Mouse (Mus musculus): ENCODE measurements around the gene Ciita. TPM values are rescaled to one million over a fixed set of nuclear protein-coding genes. Genes with fewer than 3 reads are reported as not detected.

Ciita gene
- total and polyA plus RNA-seq, 3 experiments: 39.1 to 69.6 (median 39.8) TPM

- TF ChIP-seq KAT2A (IDR thresholded peaks at IDR 0.05; ENCODE audit: insufficient replicate concordance, low read length) (no peak), TCF12 (IDR thresholded peaks at IDR 0.05; ENCODE audit: low read depth, low read length) (no peak), MXI1 (IDR thresholded peaks at IDR 0.05; ENCODE audit: low read depth, low read length) (no peak), MEF2A (IDR thresholded peaks at IDR 0.05; ENCODE audit: borderline replicate concordance, low read depth, low read length) (no peak)
Measured at GRCm38 (mm10) chr16:10571820-10572219, 92.0 kb downstream of the Ciita start (continued).

GRCm38 (mm10) chr16:10574936-10575335 is 95.1 kb downstream of the Ciita start:
- Histone ChIP-seq H3K9ac (ENCODE audit: insufficient read depth, low read depth) (no peak overlapping the region), H3K4me3 (replicated peaks in 1 of 3; ENCODE audit: low read depth in 2 of 3, low read length in 2 of 3, poor library complexity in 1 of 3) (no peak overlapping the region), H3K27ac (ENCODE audit: insufficient read depth, low read depth) (no peak overlapping the region), H3K4me1 (ENCODE audit: control insufficient read depth in 1 of 2, insufficient read depth in 2 of 2) (peaks cover 0 to under 1% of the 10 kb centered on the region in 2 experiments; a peak in 1 of 4 replicates), H3K27me3 (replicated peaks) (no peaks in the 10 kb centered on the region), H3K79me2 (replicated peaks; ENCODE audit: control insufficient read depth, extremely low read depth, insufficient read depth, poor library complexity, severe bottlenecking) (no peaks in the 10 kb centered on the region), H3K4me2 (ENCODE audit: insufficient read depth, low read depth, poor library complexity, severe bottlenecking) (no peak overlapping the region), H3K36me3 (replicated peaks in 1 of 2; ENCODE audit: control insufficient read depth in 1 of 2, insufficient read depth in 1 of 2, low read length in 1 of 2) (peaks cover 60 to 91% of the 10 kb centered on the region in 2 experiments), H3K9me3 (replicated peaks; ENCODE audit: low read length) (no peaks in the 10 kb centered on the region)
- in situ Hi-C loops (cut with MboI; ENCODE audit: low pct_ligation_motif_present, low pct_unique_long_range_greater_than_20kb, low sequenced_read_pairs) (loop anchor here (5.0 kb wide), 2 partner anchors 212 to 272 kb away; partner anchors contain the start of genes Socs1 and Tnp2), dilution Hi-C loops (cut with MboI; ENCODE audit: extremely low pct_ligation_motif_present, extremely low pct_unique_long_range_greater_than_20kb, low sequenced_read_pairs) (no loop called here)
- no peak for DNase-seq (ENCODE audit: extremely low read depth)
- TF ChIP-seq ZKSCAN1 (IDR thresholded peaks at IDR 0.05; ENCODE audit: borderline replicate concordance, low read depth, low read length) (no peak), MEF2A (IDR thresholded peaks at IDR 0.05; ENCODE audit: borderline replicate concordance, low read depth, low read length) (no peak), CHD2 (IDR thresholded peaks at IDR 0.05; ENCODE audit: low read length) (no peak), MAZ (IDR thresholded peaks at IDR 0.05; ENCODE audit: low read depth, low read length) (no peak), MYC (IDR thresholded peaks at IDR 0.05; ENCODE audit: low read depth, low read length) (no peak), ETS1 (conservative IDR thresholded peaks at IDR 0.05; ENCODE audit: low read depth, low read length) (no peak), JUND (conservative IDR thresholded peaks at IDR 0.05; ENCODE audit: low read depth, low read length) (no peak), ZC3H11A (IDR thresholded peaks at IDR 0.05; ENCODE audit: low read depth, low read length) (no peak)

GRCm38 (mm10) chr16:10575915-10576314 is 96.1 kb downstream of the Ciita start:
- Histone ChIP-seq H3K27me3 (replicated peaks) (no peaks in the 10 kb centered on the region), H3K9me3 (replicated peaks; ENCODE audit: low read length) (no peaks in the 10 kb centered on the region), H3K4me3 (replicated peaks in 1 of 3; ENCODE audit: low read depth in 2 of 3, low read length in 2 of 3, poor library complexity in 1 of 3) (no peak overlapping the region), H3K27ac (ENCODE audit: insufficient read depth, low read depth) (no peak overlapping the region), H3K36me3 (replicated peaks in 1 of 2; ENCODE audit: control insufficient read depth in 1 of 2, insufficient read depth in 1 of 2, low read length in 1 of 2) (peaks cover 63 to 91% of the 10 kb centered on the region in 2 experiments), H3K4me2 (ENCODE audit: insufficient read depth, low read depth, poor library complexity, severe bottlenecking) (no peak overlapping the region), H3K9ac (ENCODE audit: insufficient read depth, low read depth) (no peak overlapping the region), H3K4me1 (ENCODE audit: control insufficient read depth in 1 of 2, insufficient read depth in 2 of 2) (no peaks in the 10 kb centered on the region), H3K79me2 (replicated peaks; ENCODE audit: control insufficient read depth, extremely low read depth, insufficient read depth, poor library complexity, severe bottlenecking) (no peaks in the 10 kb centered on the region)
- TF ChIP-seq IRF4 (IDR thresholded peaks at IDR 0.05; ENCODE audit: low read depth, low read length): no peak
- no peak for TF ChIP-seq CHD1 (IDR thresholded peaks at IDR 0.05; ENCODE audit: low read depth, low read length)
- TF ChIP-seq USF2 (conservative IDR thresholded peaks at IDR 0.05; ENCODE audit: low read depth, low read length): no peak
- TF ChIP-seq POLR2AphosphoS2 (IDR thresholded peaks at IDR 0.05; ENCODE audit: low read depth, low read length): no peak
- no peak for TF ChIP-seq HCFC1 (IDR thresholded peaks at IDR 0.05; ENCODE audit: low read depth, low read length)
- TF ChIP-seq MAZ (IDR thresholded peaks at IDR 0.05; ENCODE audit: low read depth, low read length): no peak
- TF ChIP-seq BHLHE40 (IDR thresholded peaks at IDR 0.05; ENCODE audit: low read depth, low read length): no peak
- no peak for TF ChIP-seq NELFE (IDR thresholded peaks at IDR 0.05; ENCODE audit: low read depth, low read length)
- TF ChIP-seq JUND (conservative IDR thresholded peaks at IDR 0.05; ENCODE audit: low read depth, low read length): no peak
- TF ChIP-seq MAX (IDR thresholded peaks at IDR 0.05; ENCODE audit: low read length): no peak
- no peak for TF ChIP-seq TBP (conservative IDR thresholded peaks at IDR 0.05; ENCODE audit: low read depth, low read length)
- no peak for TF ChIP-seq PAX5 (IDR thresholded peaks at IDR 0.05; ENCODE audit: low read length)
- TF ChIP-seq MYC (IDR thresholded peaks at IDR 0.05; ENCODE audit: low read depth, low read length): no peak
- no peak for TF ChIP-seq ELF1 (IDR thresholded peaks at IDR 0.05; ENCODE audit: low read depth, low read length)
- no peak for TF ChIP-seq SMC3 (IDR thresholded peaks at IDR 0.05; ENCODE audit: low read depth, low read length)
- no peak for TF ChIP-seq CHD2 (IDR thresholded peaks at IDR 0.05; ENCODE audit: low read length)
- no peak for TF ChIP-seq USF1 (IDR thresholded peaks at IDR 0.05; ENCODE audit: low read depth, low read length)
- DNase-seq (ENCODE audit: extremely low read depth): no peak
- in situ Hi-C loops (cut with MboI; ENCODE audit: low pct_ligation_motif_present, low pct_unique_long_range_greater_than_20kb, low sequenced_read_pairs): loop anchor here (5.0 kb wide), 1 partner anchor 271 kb away; no protein-coding TSS in a partner anchor
- dilution Hi-C loops (cut with MboI; ENCODE audit: extremely low pct_ligation_motif_present, extremely low pct_unique_long_range_greater_than_20kb, low sequenced_read_pairs): no loop called here

All from CH12.LX (cell line).